14 mouse cellular contexts compared by ENCODE assay signal in genomic region chr5:88966507-88966906, GRCm38 (mm10).
"Had no signal": no experiment of that assay in that cellular context is flagged by ENCODE, and none has a peak within 500 bp of the region (broad histone marks: within the 10 kb centered on the region; RNA-seq: fewer than 3 reads in every experiment).

No protein-coding gene starts in this region.

- H3K9ac ChIP-seq: lung, embryonic 14.5 days; midbrain, embryonic 12.5 days; neural tube, embryonic 12.5 days; stomach, embryonic 15.5 days had no signal

- H3K4me2 ChIP-seq: lung, embryonic 14.5 days; midbrain, embryonic 12.5 days; neural tube, embryonic 12.5 days; stomach, embryonic 15.5 days had no signal

- H3K36me3 ChIP-seq: midbrain, embryonic 10.5 days; midbrain, embryonic 12.5 days; neural tube, embryonic 12.5 days; stomach, embryonic 15.5 days had no signal

- H3K4me1 ChIP-seq: midbrain, embryonic 12.5 days; neural tube, embryonic 12.5 days; stomach, embryonic 15.5 days had no signal

- DNase-seq: lung, adult 18-20 months; lung, embryonic 14.5 days; lung, postnatal 10 days; lung, postnatal 4 days; midbrain, embryonic 14.5 days; right cerebral cortex, postnatal 14 days; thymus, adult 2 months; thymus, postnatal 25 days; thymus, postnatal 4 days had no signal

- H3K27me3 ChIP-seq: midbrain, embryonic 12.5 days; neural tube, embryonic 12.5 days; stomach, embryonic 15.5 days had no signal

- H3K27ac ChIP-seq: midbrain, embryonic 10.5 days; midbrain, embryonic 12.5 days; neural tube, embryonic 12.5 days; stomach, embryonic 15.5 days; stomach, postnatal 0 days had no signal

- H3K9me3 ChIP-seq: midbrain, embryonic 10.5 days; midbrain, embryonic 12.5 days; neural tube, embryonic 12.5 days; stomach, embryonic 15.5 days had no signal

- H3K4me3 ChIP-seq: midbrain, embryonic 10.5 days; midbrain, embryonic 12.5 days; neural tube, embryonic 12.5 days; stomach, embryonic 15.5 days had no signal
